29 mouse cellular contexts compared by ENCODE assay signal in the genomic region with DNA sequence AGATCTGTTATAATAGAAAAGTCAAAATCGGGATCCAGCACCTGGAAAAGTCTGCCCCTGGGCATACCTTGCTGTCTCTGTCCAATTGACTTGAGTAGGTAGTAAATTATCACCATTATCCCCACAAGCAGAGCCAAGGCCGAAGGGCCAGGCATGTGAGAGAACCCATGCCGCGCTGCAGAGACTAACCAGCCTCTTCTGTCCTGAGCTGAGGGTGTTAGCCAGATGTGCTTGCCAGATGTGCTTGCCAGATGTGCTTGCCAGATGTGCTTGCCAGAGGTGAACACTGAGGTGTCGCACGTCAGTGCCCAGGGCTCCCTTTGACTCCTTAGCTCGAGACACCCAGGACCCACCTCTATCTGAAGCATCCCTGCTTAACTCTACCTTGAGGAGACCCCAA. TPM values are rescaled to one million over a fixed set of nuclear protein-coding genes. Genes with fewer than 3 reads are reported as not detected.
DNase-seq lines count a peak whose midpoint lies in the region; ATAC-seq and TF ChIP-seq lines count a peak whose summit lies in the region.
"Had no signal": no experiment of that assay in that cellular context is flagged by ENCODE, and none has a peak within 500 bp of the region (broad histone marks: within the 10 kb centered on the region; RNA-seq: fewer than 3 reads in every experiment).

No protein-coding gene starts in this region.

- no peak for TF ChIP-seq EP300 in stomach, postnatal 0 days (optimal IDR thresholded peaks at IDR 0.05)

- 0 out of 2 replicates have a peak, but pooled peaks have one; percentile 27 for ATAC-seq in midbrain, embryonic 14.5 days (ENCODE audit: low FRiP score, low TSS enrichment)
- ATAC-seq in midbrain, embryonic 11.5 days (ENCODE audit: low FRiP score) = no peak
- ATAC-seq in limb, embryonic 13.5 days (ENCODE audit: low FRiP score, low read depth) = peak; percentile 83
- 0 out of 2 replicates have a peak, but pooled peaks have one; percentile 24 for ATAC-seq in stomach, postnatal 0 days (ENCODE audit: low FRiP score, low TSS enrichment)
- no peak for ATAC-seq in hindbrain, postnatal 0 days
- no peak for ATAC-seq in hindbrain, embryonic 14.5 days (ENCODE audit: low FRiP score)
- ATAC-seq: forebrain, embryonic 15.5 days; intestine, embryonic 15.5 days; Patski had no signal

- no peak for TF ChIP-seq CTCF in stomach, postnatal 0 days (IDR thresholded peaks at IDR 0.05; ENCODE audit: low read depth)
- TF ChIP-seq CTCF in hindbrain, postnatal 0 days (IDR thresholded peaks at IDR 0.05; ENCODE audit: low read depth) = no peak

- DNase-seq in gastrocnemius, postnatal 14 days = peak; percentile 11
- no peak for DNase-seq in gastrocnemius, postnatal 25 days
- DNase-seq in midbrain, embryonic 14.5 days = no peak
- DNase-seq in midbrain, embryonic 11.5 days (ENCODE audit: low spot score, missing footprints) = no peak
- DNase-seq in stomach, postnatal 0 days (ENCODE audit: low spot score) = no peak
- no peak for DNase-seq in hindbrain, postnatal 0 days (ENCODE audit: low spot score)
- no peak for DNase-seq in hindbrain, embryonic 14.5 days (ENCODE audit: low spot score)
- DNase-seq: adrenal gland, postnatal 10 days; B cell, adult 2 months; cerebellum, adult 11-12 months; cerebellum, adult 8-10 months; cerebellum, postnatal 10 days; cerebellum, postnatal 36 days; embryo, embryonic 11 days; kidney, adult 11 months had no signal

- H3K4me1 ChIP-seq in midbrain, embryonic 14.5 days (ENCODE audit: control insufficient read depth, insufficient read depth, low read length) = no peaks in the 10 kb centered on the region
- H3K4me1 ChIP-seq in midbrain, embryonic 11.5 days (ENCODE audit: control insufficient read depth, insufficient read depth, low read length) = no peaks in the 10 kb centered on the region
- no peaks in the 10 kb centered on the region for H3K4me1 ChIP-seq in limb, embryonic 13.5 days
- H3K4me1 ChIP-seq in stomach, postnatal 0 days (replicated peaks; ENCODE audit: control insufficient read depth, insufficient read depth) = no peaks in the 10 kb centered on the region; the same call in 1 of the 2 replicates
- no peaks in the 10 kb centered on the region for H3K4me1 ChIP-seq in hindbrain, postnatal 0 days (ENCODE audit: insufficient read depth, low read length)
- no peaks in the 10 kb centered on the region for H3K4me1 ChIP-seq in hindbrain, embryonic 14.5 days (replicated peaks; ENCODE audit: control insufficient read depth, insufficient read depth, low read length)
- H3K4me1 ChIP-seq: embryonic facial prominence, embryonic 10.5 days; embryonic facial prominence, embryonic 13.5 days; forebrain, embryonic 12.5 days; forebrain, embryonic 15.5 days; hindbrain, embryonic 10.5 days; hindbrain, embryonic 15.5 days; intestine, embryonic 15.5 days had no signal

- WGBS in midbrain, embryonic 14.5 days = 95% methylated on average over 7 of the region's 7 CpGs
- 89% methylated on average over 7 of the region's 7 CpGs for WGBS in midbrain, embryonic 11.5 days
- 34% methylated on average over 7 of the region's 7 CpGs for WGBS in limb, embryonic 13.5 days
- WGBS in stomach, postnatal 0 days = 80% methylated on average over 7 of the region's 7 CpGs
- 89% methylated on average over 7 of the region's 7 CpGs for WGBS in hindbrain, postnatal 0 days
- 90% methylated on average over 7 of the region's 7 CpGs for WGBS in hindbrain, embryonic 14.5 days

- intact Hi-C loops in gastrocnemius, postnatal 14 days (cut with DNase I; ENCODE audit: low total_unique reads) = no loop called here

- no peaks in the 10 kb centered on the region for H3K27me3 ChIP-seq in midbrain, embryonic 14.5 days (ENCODE audit: control insufficient read depth, insufficient read depth, low read length)
- H3K27me3 ChIP-seq in midbrain, embryonic 11.5 days (ENCODE audit: control insufficient read depth, insufficient read depth, low read length) = no peaks in the 10 kb centered on the region
- H3K27me3 ChIP-seq in limb, embryonic 13.5 days = no peaks in the 10 kb centered on the region
- H3K27me3 ChIP-seq in stomach, postnatal 0 days (ENCODE audit: control insufficient read depth, insufficient read depth, low read length) = no peaks in the 10 kb centered on the region
- H3K27me3 ChIP-seq in hindbrain, postnatal 0 days (ENCODE audit: insufficient read depth, low read length) = no peaks in the 10 kb centered on the region
- no peaks in the 10 kb centered on the region for H3K27me3 ChIP-seq in hindbrain, embryonic 14.5 days (ENCODE audit: control insufficient read depth, insufficient read depth, low read length)
- H3K27me3 ChIP-seq: CH12.LX; embryonic facial prominence, embryonic 13.5 days; forebrain, embryonic 12.5 days; forebrain, embryonic 15.5 days; hindbrain, embryonic 15.5 days; intestine, embryonic 15.5 days had no signal

- no peaks in the 10 kb centered on the region for H3K9me3 ChIP-seq in midbrain, embryonic 14.5 days (ENCODE audit: control insufficient read depth, low read length)
- H3K9me3 ChIP-seq in midbrain, embryonic 11.5 days (ENCODE audit: control insufficient read depth, low read length) = no peaks in the 10 kb centered on the region
- no peaks in the 10 kb centered on the region for H3K9me3 ChIP-seq in limb, embryonic 13.5 days
- no peaks in the 10 kb centered on the region for H3K9me3 ChIP-seq in stomach, postnatal 0 days (ENCODE audit: control insufficient read depth, low read length)
- H3K9me3 ChIP-seq in hindbrain, postnatal 0 days (ENCODE audit: low read length) = no peaks in the 10 kb centered on the region
- no peaks in the 10 kb centered on the region for H3K9me3 ChIP-seq in hindbrain, embryonic 14.5 days (ENCODE audit: control insufficient read depth, low read length)
- H3K9me3 ChIP-seq: embryonic facial prominence, embryonic 10.5 days; embryonic facial prominence, embryonic 13.5 days; forebrain, embryonic 12.5 days; forebrain, embryonic 15.5 days; G1E; hindbrain, embryonic 10.5 days; hindbrain, embryonic 15.5 days; intestine, embryonic 15.5 days had no signal

- H3K4me3 ChIP-seq in midbrain, embryonic 14.5 days (replicated peaks; ENCODE audit: low read depth, low read length) = no peak overlapping the region
- no peak overlapping the region for H3K4me3 ChIP-seq in midbrain, embryonic 11.5 days (ENCODE audit: low read depth, low read length)
- no peak overlapping the region for H3K4me3 ChIP-seq in limb, embryonic 13.5 days
- H3K4me3 ChIP-seq in stomach, postnatal 0 days (ENCODE audit: low read depth, low read length) = no peak overlapping the region
- no peak overlapping the region for H3K4me3 ChIP-seq in hindbrain, postnatal 0 days (ENCODE audit: low read length)
- H3K4me3 ChIP-seq in hindbrain, embryonic 14.5 days (replicated peaks; ENCODE audit: low read length) = no peak overlapping the region
- H3K4me3 ChIP-seq: embryonic facial prominence, embryonic 10.5 days; embryonic facial prominence, embryonic 13.5 days; erythroblast, embryonic 14.5 days; forebrain, embryonic 12.5 days; forebrain, embryonic 15.5 days; heart, adult 2 months; hindbrain, embryonic 10.5 days; hindbrain, embryonic 15.5 days; intestine, embryonic 15.5 days had no signal

- H3K9ac ChIP-seq in midbrain, embryonic 14.5 days (replicated peaks; ENCODE audit: low read length) = no peak overlapping the region
- no peak overlapping the region for H3K9ac ChIP-seq in midbrain, embryonic 11.5 days (ENCODE audit: low read length)
- no peak overlapping the region for H3K9ac ChIP-seq in limb, embryonic 13.5 days
- no peak overlapping the region for H3K9ac ChIP-seq in stomach, postnatal 0 days (ENCODE audit: low read length)
- no peak overlapping the region for H3K9ac ChIP-seq in hindbrain, postnatal 0 days (replicated peaks; ENCODE audit: low read length)
- no peak overlapping the region for H3K9ac ChIP-seq in hindbrain, embryonic 14.5 days
- H3K9ac ChIP-seq: embryonic facial prominence, embryonic 13.5 days; forebrain, embryonic 12.5 days; forebrain, embryonic 15.5 days; hindbrain, embryonic 15.5 days; intestine, embryonic 15.5 days had no signal

- no peaks in the 10 kb centered on the region for H3K36me3 ChIP-seq in midbrain, embryonic 14.5 days (ENCODE audit: control insufficient read depth, insufficient read depth, low read length)
- no peaks in the 10 kb centered on the region for H3K36me3 ChIP-seq in midbrain, embryonic 11.5 days (ENCODE audit: control insufficient read depth, insufficient read depth, low read length)
- no peaks in the 10 kb centered on the region for H3K36me3 ChIP-seq in limb, embryonic 13.5 days
- H3K36me3 ChIP-seq in stomach, postnatal 0 days (ENCODE audit: control insufficient read depth, insufficient read depth, low read length) = peaks cover 2% of the 10 kb centered on the region; the same call in 1 of the 2 replicates
- H3K36me3 ChIP-seq in hindbrain, postnatal 0 days (ENCODE audit: insufficient read depth, low read length) = no peaks in the 10 kb centered on the region
- H3K36me3 ChIP-seq in hindbrain, embryonic 14.5 days (replicated peaks; ENCODE audit: control insufficient read depth, insufficient read depth) = no peaks in the 10 kb centered on the region
- H3K36me3 ChIP-seq: embryonic facial prominence, embryonic 10.5 days; embryonic facial prominence, embryonic 13.5 days; forebrain, embryonic 12.5 days; forebrain, embryonic 15.5 days; G1E; hindbrain, embryonic 10.5 days; hindbrain, embryonic 15.5 days; intestine, embryonic 15.5 days had no signal

- H3K27ac ChIP-seq in midbrain, embryonic 14.5 days (replicated peaks; ENCODE audit: low read depth, low read length) = no peak overlapping the region
- H3K27ac ChIP-seq in midbrain, embryonic 11.5 days (ENCODE audit: low read depth, low read length) = no peak overlapping the region
- no peak overlapping the region for H3K27ac ChIP-seq in limb, embryonic 13.5 days
- no peak overlapping the region for H3K27ac ChIP-seq in stomach, postnatal 0 days (replicated peaks)
- no peak overlapping the region for H3K27ac ChIP-seq in hindbrain, postnatal 0 days
- H3K27ac ChIP-seq in hindbrain, embryonic 14.5 days = no peak overlapping the region
- H3K27ac ChIP-seq: embryonic facial prominence, embryonic 10.5 days; embryonic facial prominence, embryonic 13.5 days; forebrain, embryonic 12.5 days; forebrain, embryonic 15.5 days; heart, adult 2 months; hindbrain, embryonic 10.5 days; hindbrain, embryonic 15.5 days; intestine, embryonic 15.5 days had no signal

- H3K4me2 ChIP-seq in midbrain, embryonic 14.5 days (ENCODE audit: low read length) = no peak overlapping the region
- H3K4me2 ChIP-seq in midbrain, embryonic 11.5 days = no peak overlapping the region
- no peak overlapping the region for H3K4me2 ChIP-seq in limb, embryonic 13.5 days (replicated peaks)
- no peak overlapping the region for H3K4me2 ChIP-seq in stomach, postnatal 0 days (replicated peaks; ENCODE audit: low read depth)
- H3K4me2 ChIP-seq in hindbrain, postnatal 0 days (ENCODE audit: low read depth, low read length) = no peak overlapping the region
- no peak overlapping the region for H3K4me2 ChIP-seq in hindbrain, embryonic 14.5 days (replicated peaks)
- H3K4me2 ChIP-seq: embryonic facial prominence, embryonic 13.5 days; forebrain, embryonic 12.5 days; forebrain, embryonic 15.5 days; heart, embryonic 11.5 days; hindbrain, embryonic 15.5 days; intestine, embryonic 15.5 days had no signal

RNA-seq across cellular contexts. Expression of gene Vipr2, which starts 53.4 kb away (rescaled TPM):
- total RNA-seq in gastrocnemius, postnatal 14 days (2021) = 1 to 10 TPM; 2.4 to 5.5 TPM
- 1 to 10 TPM; 1.3 to 1.7 TPM for total RNA-seq in gastrocnemius, postnatal 25 days (2021)
- 0.55 and 0.97 TPM in 2 replicates for polyA plus RNA-seq in midbrain, embryonic 14.5 days (2014; fragmentation: Nextera tagmentation; extraction: Ambion mirVana)
- polyA plus RNA-seq in midbrain, embryonic 11.5 days (2014; fragmentation: Nextera tagmentation; extraction: Ambion mirVana) = 4.6 and 5.2 TPM in 2 replicates
- 2.2 and 3.2 TPM in 2 replicates for polyA plus RNA-seq in limb, embryonic 13.5 days (2015; fragmentation: Nextera tagmentation; extraction: Ambion mirVana)
- polyA plus RNA-seq in stomach, postnatal 0 days (2015; fragmentation: Nextera tagmentation; extraction: Ambion mirVana) = 4.3 and 6.3 TPM in 2 replicates
- total RNA-seq in hindbrain, postnatal 0 days (2014; rRNA removed) = 3.3 and 5.3 TPM in 2 replicates
- polyA plus RNA-seq in hindbrain, postnatal 0 days (2015; fragmentation: Nextera tagmentation; extraction: Ambion mirVana) = 0.65 and 2.0 TPM in 2 replicates
- polyA plus RNA-seq in hindbrain, embryonic 14.5 days (2014; fragmentation: Nextera tagmentation; extraction: Ambion mirVana) = 0.62 and 1.1 TPM in 2 replicates
- polyA plus RNA-seq: erythroblast, embryonic 14.5 days; G1E had no signal

Comparison
In these comparisons a context has a peak if more than half of its experiments do, and no peak if none do; other contexts are left out.
1. ATAC-seq: peak in midbrain, embryonic 14.5 days (single experiment), limb, embryonic 13.5 days (single experiment) and stomach, postnatal 0 days (single experiment); none in midbrain, embryonic 11.5 days (single experiment), hindbrain, postnatal 0 days (single experiment) and hindbrain, embryonic 14.5 days (single experiment).